Mouse (Mus musculus): ENCODE measurements around the gene Mmp7. TPM values are rescaled to one million over a fixed set of nuclear protein-coding genes. Genes with fewer than 3 reads are reported as not detected.

Gene Mmp7
- total and polyA plus RNA-seq, 2 experiments from 2014 or later = not detected

DNA sequence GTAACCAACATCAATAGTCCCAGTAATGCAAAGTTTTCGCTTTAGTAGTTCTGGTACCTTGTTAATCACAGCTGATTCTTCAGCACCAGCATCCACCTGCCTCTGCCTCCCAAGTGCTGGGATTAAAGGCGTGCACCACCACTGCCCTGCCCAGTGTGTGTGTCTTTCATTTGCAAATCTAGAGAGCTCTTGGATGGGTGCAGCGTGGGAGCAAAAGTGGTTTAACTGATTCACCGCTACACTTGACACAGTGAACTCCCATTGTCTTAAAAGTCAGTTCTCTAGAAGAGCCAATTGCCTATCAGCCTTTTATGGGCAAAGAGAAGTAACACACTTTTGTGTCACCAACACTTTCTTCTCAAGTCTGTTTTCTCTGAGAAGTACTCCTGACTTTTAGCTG is 19.3 kb downstream of the Mmp7 start:
- 69% methylated on average over 4 of the region's 4 CpGs for WGBS
- Histone ChIP-seq H3K36me3 (replicated peaks; ENCODE audit: control insufficient read depth, insufficient read depth, low read length) (no peaks in the 10 kb centered on the region), H3K27me3 (ENCODE audit: control insufficient read depth, insufficient read depth, low read length) (no peaks in the 10 kb centered on the region), H3K4me2 (ENCODE audit: low read depth, low read length) (no peak overlapping the region), H3K4me1 (ENCODE audit: control insufficient read depth, insufficient read depth) (no peaks in the 10 kb centered on the region), H3K27ac (ENCODE audit: low read depth) (no peak overlapping the region), H3K4me3 (ENCODE audit: low read depth, low read length) (no peak overlapping the region), H3K9me3 (replicated peaks; ENCODE audit: control insufficient read depth, low read length) (no peaks in the 10 kb centered on the region), H3K9ac (replicated peaks; ENCODE audit: low read depth, low read length) (no peak overlapping the region)
- DNase-seq (ENCODE audit: low spot score) = no peak
- ATAC-seq (ENCODE audit: insufficient read depth, low read depth) = no peak
- no peak for TF ChIP-seq CTCF (IDR thresholded peaks at IDR 0.05; ENCODE audit: low read depth)
- TF ChIP-seq EP300 (IDR thresholded peaks at IDR 0.05; ENCODE audit: low read depth) = no peak

DNA sequence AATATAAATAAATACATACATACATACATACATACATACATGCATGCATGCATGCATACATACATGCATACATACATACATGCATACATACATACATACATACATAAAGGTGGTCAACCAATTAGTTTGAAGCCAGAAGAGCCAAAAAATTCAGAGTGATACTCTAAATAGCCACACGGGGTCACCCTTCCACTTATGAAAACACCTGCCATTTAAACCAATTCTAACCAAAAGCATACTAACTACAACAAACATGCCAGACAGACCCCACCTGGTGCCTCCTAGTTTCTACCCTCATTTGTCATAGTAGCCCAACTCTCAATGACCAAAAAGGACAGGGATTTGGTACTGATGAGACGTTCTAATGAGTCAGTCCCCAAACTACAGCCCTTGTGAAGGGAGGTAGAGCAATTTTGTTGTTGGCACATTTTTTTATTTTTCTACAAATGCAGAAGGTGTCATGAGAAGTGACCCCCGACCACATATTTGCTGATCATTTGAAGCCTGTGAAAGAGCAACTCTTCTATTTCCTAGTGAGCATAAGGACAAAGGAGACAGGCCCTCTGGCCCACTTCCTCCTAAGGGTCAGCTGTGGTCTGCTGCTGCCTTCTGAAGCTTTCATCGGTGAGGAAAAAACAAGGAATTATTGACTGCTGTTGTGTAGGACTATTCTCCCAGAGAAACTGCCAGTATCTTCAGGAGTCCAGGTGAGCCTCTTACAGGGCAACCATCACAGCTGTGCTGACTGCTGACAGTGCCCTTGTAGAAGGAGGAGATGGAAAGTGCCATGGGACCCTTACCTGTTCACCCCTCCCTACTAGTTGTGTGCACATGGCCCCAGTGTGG is 22.4 kb downstream of the Mmp7 start:
- no peak overlapping the region for H3K4me3 ChIP-seq (ENCODE audit: low read depth, low read length)
- no peaks in the 10 kb centered on the region for H3K36me3 ChIP-seq (replicated peaks; ENCODE audit: control insufficient read depth, insufficient read depth, low read length)
- no peak overlapping the region for H3K4me2 ChIP-seq (ENCODE audit: low read depth, low read length)
- peak; percentile 33 for DNase-seq (ENCODE audit: low spot score)
- H3K9ac ChIP-seq (replicated peaks; ENCODE audit: low read depth, low read length) = no peak overlapping the region
- no peak for ATAC-seq (ENCODE audit: insufficient read depth, low read depth)
- H3K9me3 ChIP-seq (replicated peaks; ENCODE audit: control insufficient read depth, low read length) = no peaks in the 10 kb centered on the region
- no peaks in the 10 kb centered on the region for H3K27me3 ChIP-seq (ENCODE audit: control insufficient read depth, insufficient read depth, low read length)
- H3K4me1 ChIP-seq (ENCODE audit: control insufficient read depth, insufficient read depth) = no peaks in the 10 kb centered on the region
- WGBS = 29% methylated on average over 4 of the region's 4 CpGs
- TF ChIP-seq CTCF (IDR thresholded peaks at IDR 0.05; ENCODE audit: low read depth) (peak; percentile 67), EP300 (IDR thresholded peaks at IDR 0.05; ENCODE audit: low read depth) (no peak)
- no peak overlapping the region for H3K27ac ChIP-seq (ENCODE audit: low read depth)

DNA sequence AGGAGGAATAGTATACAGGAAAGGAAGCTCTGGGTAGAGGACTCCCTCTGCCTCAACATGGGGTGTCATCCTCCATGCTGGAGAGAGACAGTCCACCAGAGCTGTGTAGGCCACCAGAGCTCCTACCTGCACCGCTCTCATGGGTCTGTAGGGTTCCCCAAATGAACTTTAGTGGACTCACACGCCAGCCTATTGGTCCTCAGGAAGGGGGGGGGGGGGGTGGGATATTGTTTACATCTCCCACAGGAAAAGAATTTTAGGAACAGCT is 23.0 kb downstream of the Mmp7 start:
- no peak overlapping the region for H3K4me3 ChIP-seq (ENCODE audit: low read depth, low read length)
- no peaks in the 10 kb centered on the region for H3K4me1 ChIP-seq (ENCODE audit: control insufficient read depth, insufficient read depth)
- no peaks in the 10 kb centered on the region for H3K36me3 ChIP-seq (replicated peaks; ENCODE audit: control insufficient read depth, insufficient read depth, low read length)
- no peaks in the 10 kb centered on the region for H3K9me3 ChIP-seq (replicated peaks; ENCODE audit: control insufficient read depth, low read length)
- TF ChIP-seq EP300 (IDR thresholded peaks at IDR 0.05; ENCODE audit: low read depth) (no peak), CTCF (IDR thresholded peaks at IDR 0.05; ENCODE audit: low read depth) (no peak)
- H3K27me3 ChIP-seq (ENCODE audit: control insufficient read depth, insufficient read depth, low read length) = no peaks in the 10 kb centered on the region
- 63% methylated on average over 2 of the region's 2 CpGs for WGBS
- no peak overlapping the region for H3K9ac ChIP-seq (replicated peaks; ENCODE audit: low read depth, low read length)
- no peak overlapping the region for H3K27ac ChIP-seq (ENCODE audit: low read depth)
- no peak for DNase-seq (ENCODE audit: low spot score)
- ATAC-seq (ENCODE audit: insufficient read depth, low read depth) = no peak
- H3K4me2 ChIP-seq (ENCODE audit: low read depth, low read length) = no peak overlapping the region

DNA sequence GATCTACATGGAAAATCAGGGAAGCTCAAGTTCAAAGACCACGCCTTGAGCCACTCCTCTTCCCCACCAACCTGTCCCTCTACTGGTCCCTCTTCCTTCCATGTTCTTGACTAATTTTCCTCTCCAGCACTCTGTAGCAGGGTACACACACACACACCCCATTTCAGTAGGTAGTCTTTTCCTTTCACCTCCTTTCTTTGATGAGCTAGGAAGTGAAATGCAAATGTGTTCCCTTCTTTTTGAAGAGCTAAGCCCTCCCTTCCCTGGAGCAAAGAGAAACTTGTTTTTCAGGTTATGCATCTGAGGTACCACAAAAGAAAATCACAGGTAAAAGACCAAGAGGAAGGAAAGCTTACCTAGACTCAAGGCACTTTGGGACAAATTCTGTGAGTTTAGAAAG is 29.7 kb downstream of the Mmp7 start:
- DNase-seq (ENCODE audit: low spot score) (no peak), ATAC-seq (ENCODE audit: insufficient read depth, low read depth) (no peak)
- Histone ChIP-seq H3K36me3 (replicated peaks; ENCODE audit: control insufficient read depth, insufficient read depth, low read length) (no peaks in the 10 kb centered on the region), H3K9me3 (replicated peaks; ENCODE audit: control insufficient read depth, low read length) (no peaks in the 10 kb centered on the region), H3K9ac (replicated peaks; ENCODE audit: low read depth, low read length) (no peak overlapping the region), H3K27ac (ENCODE audit: low read depth) (no peak overlapping the region), H3K4me2 (ENCODE audit: low read depth, low read length) (no peak overlapping the region), H3K27me3 (ENCODE audit: control insufficient read depth, insufficient read depth, low read length) (no peaks in the 10 kb centered on the region), H3K4me3 (ENCODE audit: low read depth, low read length) (no peak overlapping the region), H3K4me1 (ENCODE audit: control insufficient read depth, insufficient read depth) (no peaks in the 10 kb centered on the region)
- TF ChIP-seq EP300 (IDR thresholded peaks at IDR 0.05; ENCODE audit: low read depth) (no peak), CTCF (IDR thresholded peaks at IDR 0.05; ENCODE audit: low read depth) (no peak)
- WGBS = 88% methylated on average over 1 of the region's 1 CpGs

DNA sequence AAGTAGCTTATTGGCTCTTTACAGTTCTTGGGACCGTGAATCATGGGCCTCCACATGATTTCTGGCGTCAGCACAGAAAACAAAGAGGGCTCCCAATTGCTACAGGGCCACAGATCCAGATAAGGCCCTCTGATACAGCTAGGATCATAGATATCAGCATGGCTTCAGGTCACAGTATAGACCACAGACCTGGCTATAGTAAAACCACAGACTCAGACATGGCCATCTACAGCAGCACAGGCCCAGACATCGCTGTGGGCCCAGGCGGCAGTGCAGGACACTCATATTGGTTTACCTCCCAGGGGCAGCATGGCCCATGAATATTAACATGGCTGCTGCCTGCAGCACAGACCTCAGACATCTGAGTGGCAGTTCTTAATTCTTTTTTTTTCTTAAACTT is 37.1 kb downstream of the Mmp7 start:
- H3K4me2 ChIP-seq (ENCODE audit: low read depth, low read length) = no peak overlapping the region
- H3K9me3 ChIP-seq (replicated peaks; ENCODE audit: control insufficient read depth, low read length) = no peaks in the 10 kb centered on the region
- no peak for TF ChIP-seq CTCF (IDR thresholded peaks at IDR 0.05; ENCODE audit: low read depth)
- no peak for TF ChIP-seq EP300 (IDR thresholded peaks at IDR 0.05; ENCODE audit: low read depth)
- DNase-seq (ENCODE audit: low spot score) (no peak), ATAC-seq (ENCODE audit: insufficient read depth, low read depth) (no peak)
- no peaks in the 10 kb centered on the region for H3K36me3 ChIP-seq (replicated peaks; ENCODE audit: control insufficient read depth, insufficient read depth, low read length)
- H3K4me3 ChIP-seq (ENCODE audit: low read depth, low read length) = no peak overlapping the region
- H3K4me1 ChIP-seq (ENCODE audit: control insufficient read depth, insufficient read depth) = no peaks in the 10 kb centered on the region
- 82% methylated on average over 4 of the region's 4 CpGs for WGBS
- H3K27me3 ChIP-seq (ENCODE audit: control insufficient read depth, insufficient read depth, low read length) = no peaks in the 10 kb centered on the region
- H3K27ac ChIP-seq (ENCODE audit: low read depth) = no peak overlapping the region
- no peak overlapping the region for H3K9ac ChIP-seq (replicated peaks; ENCODE audit: low read depth, low read length)

DNA sequence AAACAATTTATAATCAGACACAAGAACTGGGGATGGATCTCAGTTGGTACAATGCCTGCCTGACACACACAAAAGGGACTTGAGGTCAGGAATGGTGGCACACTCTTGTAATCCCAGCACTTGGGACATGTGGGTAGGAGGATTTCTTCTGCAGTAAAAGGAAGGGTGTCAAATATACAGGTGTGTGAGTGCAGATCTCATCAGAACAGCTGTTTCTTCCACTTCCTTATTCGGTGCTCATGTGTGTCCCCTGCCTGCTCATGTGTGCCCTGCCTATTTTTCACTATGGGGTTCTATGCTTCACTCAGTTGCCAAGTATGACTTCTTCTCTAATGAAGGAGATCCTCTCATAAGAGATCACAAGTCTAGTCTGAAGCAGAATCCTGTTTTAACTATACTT is 50.8 kb downstream of the Mmp7 start:
- TF ChIP-seq EP300 (IDR thresholded peaks at IDR 0.05; ENCODE audit: low read depth) (no peak), CTCF (IDR thresholded peaks at IDR 0.05; ENCODE audit: low read depth) (no peak)
- Histone ChIP-seq H3K36me3 (replicated peaks; ENCODE audit: control insufficient read depth, insufficient read depth, low read length) (no peaks in the 10 kb centered on the region), H3K9me3 (replicated peaks; ENCODE audit: control insufficient read depth, low read length) (no peaks in the 10 kb centered on the region), H3K4me3 (ENCODE audit: low read depth, low read length) (no peak overlapping the region), H3K4me1 (ENCODE audit: control insufficient read depth, insufficient read depth) (no peaks in the 10 kb centered on the region), H3K9ac (replicated peaks; ENCODE audit: low read depth, low read length) (no peak overlapping the region), H3K27me3 (ENCODE audit: control insufficient read depth, insufficient read depth, low read length) (no peaks in the 10 kb centered on the region), H3K27ac (ENCODE audit: low read depth) (no peak overlapping the region), H3K4me2 (ENCODE audit: low read depth, low read length) (no peak overlapping the region)
- no peak for ATAC-seq (ENCODE audit: insufficient read depth, low read depth)
- no peak for DNase-seq (ENCODE audit: low spot score)
- 71% methylated on average over 1 of the region's 1 CpGs for WGBS
